Mouse (Mus musculus): Measurements from ENCODE around the gene Cars. TPM values are rescaled to one million over a fixed set of nuclear protein-coding genes. Genes with fewer than 3 reads are reported as not detected.
"Not testable (repeated sequence)": the region's sequence is repeated elsewhere in the genome, so short reads cannot be mapped to it uniquely, and the experiment has no call there.

Gene Cars
- total RNA-seq, 1 experiment from 2014 or later: 77.7 TPM

GRCm38 (mm10) chr7:143544368-143544767 is 55.5 kb downstream of the Cars start:
- no peak for ATAC-seq (replicated peaks in 1 of 2; ENCODE audit: insufficient read depth in 1 of 2, low FRiP score in 2 of 2, low TSS enrichment in 1 of 2, low read depth in 1 of 2, poor library complexity in 2 of 2, severe bottlenecking in 2 of 2)

GRCm38 (mm10) chr7:143538671-143539070 is 61.2 kb downstream of the Cars start:
- ATAC-seq (replicated peaks in 1 of 2; ENCODE audit: insufficient read depth in 1 of 2, low FRiP score in 2 of 2, low TSS enrichment in 1 of 2, low read depth in 1 of 2, poor library complexity in 2 of 2, severe bottlenecking in 2 of 2): no peak

GRCm38 (mm10) chr7:143538229-143538628 is 61.7 kb downstream of the Cars start:
- ATAC-seq (replicated peaks in 1 of 2; ENCODE audit: insufficient read depth in 1 of 2, low FRiP score in 2 of 2, low TSS enrichment in 1 of 2, low read depth in 1 of 2, poor library complexity in 2 of 2, severe bottlenecking in 2 of 2): not testable (repeated sequence)

- no peak for ATAC-seq (replicated peaks in 1 of 2; ENCODE audit: insufficient read depth in 1 of 2, low FRiP score in 2 of 2, low TSS enrichment in 1 of 2, low read depth in 1 of 2, poor library complexity in 2 of 2, severe bottlenecking in 2 of 2)
Observed at GRCm38 (mm10) chr7:143536251-143536650, 63.6 kb downstream of the Cars start.

- ATAC-seq (replicated peaks in 1 of 2; ENCODE audit: insufficient read depth in 1 of 2, low FRiP score in 2 of 2, low TSS enrichment in 1 of 2, low read depth in 1 of 2, poor library complexity in 2 of 2, severe bottlenecking in 2 of 2): peak; percentile 17 to 37; a peak in 2 of 4 replicates
Observed at GRCm38 (mm10) chr7:143533284-143533683, 66.6 kb downstream of the Cars start.

GRCm38 (mm10) chr7:143532410-143532809 is 67.5 kb downstream of the Cars start:
- ATAC-seq (replicated peaks in 1 of 2; ENCODE audit: insufficient read depth in 1 of 2, low FRiP score in 2 of 2, low TSS enrichment in 1 of 2, low read depth in 1 of 2, poor library complexity in 2 of 2, severe bottlenecking in 2 of 2): no peak

GRCm38 (mm10) chr7:143519333-143519732 is 80.6 kb downstream of the Cars start:
- ATAC-seq (replicated peaks in 1 of 2; ENCODE audit: insufficient read depth in 1 of 2, low FRiP score in 2 of 2, low TSS enrichment in 1 of 2, low read depth in 1 of 2, poor library complexity in 2 of 2, severe bottlenecking in 2 of 2): no peak

- ATAC-seq (replicated peaks in 1 of 2; ENCODE audit: insufficient read depth in 1 of 2, low FRiP score in 2 of 2, low TSS enrichment in 1 of 2, low read depth in 1 of 2, poor library complexity in 2 of 2, severe bottlenecking in 2 of 2): no peak
Observed at GRCm38 (mm10) chr7:143514416-143514768, 85.5 kb downstream of the Cars start.

GRCm38 (mm10) chr7:143513763-143514415 is 86.0 kb downstream of the Cars start:
- peak; percentile 71 to 83 for ATAC-seq (replicated peaks in 1 of 2; ENCODE audit: insufficient read depth in 1 of 2, low FRiP score in 2 of 2, low TSS enrichment in 1 of 2, low read depth in 1 of 2, poor library complexity in 2 of 2, severe bottlenecking in 2 of 2)

- no peak for ATAC-seq (replicated peaks in 1 of 2; ENCODE audit: insufficient read depth in 1 of 2, low FRiP score in 2 of 2, low TSS enrichment in 1 of 2, low read depth in 1 of 2, poor library complexity in 2 of 2, severe bottlenecking in 2 of 2)
Observed at GRCm38 (mm10) chr7:143511335-143511712, 88.6 kb downstream of the Cars start.

- ATAC-seq (replicated peaks in 1 of 2; ENCODE audit: insufficient read depth in 1 of 2, low FRiP score in 2 of 2, low TSS enrichment in 1 of 2, low read depth in 1 of 2, poor library complexity in 2 of 2, severe bottlenecking in 2 of 2): no peak
Observed at GRCm38 (mm10) chr7:143510593-143511334, 89.1 kb downstream of the Cars start.

GRCm38 (mm10) chr7:143509566-143509965 is 90.3 kb downstream of the Cars start:
- no peak for ATAC-seq (replicated peaks in 1 of 2; ENCODE audit: insufficient read depth in 1 of 2, low FRiP score in 2 of 2, low TSS enrichment in 1 of 2, low read depth in 1 of 2, poor library complexity in 2 of 2, severe bottlenecking in 2 of 2)

Other genes with a start within 250 kb of the Cars start
- gene Cdkn1c, start 139.0 kb downstream of the Cars start, total RNA-seq (2017): 7.6 and 10.9 TPM in 2 replicates
- 3.9 and 5.1 TPM in 2 replicates for gene Slc22a18, start 126.4 kb downstream of the Cars start, total RNA-seq (2017)
- gene Phlda2, start 96.9 kb downstream of the Cars start, total RNA-seq (2017): 1.8 and 4.7 TPM in 2 replicates
- 151 and 212 TPM in 2 replicates for gene Nap1l4, start 51.0 kb downstream of the Cars start, total RNA-seq (2017)
- 21.4 and 26.1 TPM in 2 replicates for gene Tnfrsf26, start 28.6 kb upstream of the Cars start, total RNA-seq (2017)
- gene Tnfrsf22, start 49.6 kb upstream of the Cars start, total RNA-seq (2017): 3.8 and 4.3 TPM in 2 replicates
- gene Tnfrsf23, start 85.8 kb upstream of the Cars start, total RNA-seq (2017): 0.10 and 1.1 TPM in 2 replicates
- gene Osbpl5, start 156.9 kb upstream of the Cars start, total RNA-seq (2017): 14.9 and 28.2 TPM in 2 replicates
- gene Mrgprg, start 166.9 kb upstream of the Cars start, total RNA-seq (2017): not detected in 2 replicates
- 0.81 and 1.3 TPM in 2 replicates for gene Mrgpre, start 184.4 kb upstream of the Cars start, total RNA-seq (2017)
- 8.1 and 8.9 TPM in 2 replicates for gene Nadsyn1, start 222.8 kb upstream of the Cars start, total RNA-seq (2017)
- 10.4 and 13.5 TPM in 2 replicates for gene Dhcr7, start 223.1 kb upstream of the Cars start, total RNA-seq (2017)

Data from hematopoietic stem cell, adult 5-6 weeks (primary cell).